Mouse (Mus musculus): ENCODE data around the gene Fry. TPM values are rescaled to one million over a fixed set of nuclear protein-coding genes. Genes with fewer than 3 reads are reported as not detected.

Gene Fry
- polyA plus RNA-seq, 1 experiment from 2014 or later, result 14.7 TPM

DNA sequence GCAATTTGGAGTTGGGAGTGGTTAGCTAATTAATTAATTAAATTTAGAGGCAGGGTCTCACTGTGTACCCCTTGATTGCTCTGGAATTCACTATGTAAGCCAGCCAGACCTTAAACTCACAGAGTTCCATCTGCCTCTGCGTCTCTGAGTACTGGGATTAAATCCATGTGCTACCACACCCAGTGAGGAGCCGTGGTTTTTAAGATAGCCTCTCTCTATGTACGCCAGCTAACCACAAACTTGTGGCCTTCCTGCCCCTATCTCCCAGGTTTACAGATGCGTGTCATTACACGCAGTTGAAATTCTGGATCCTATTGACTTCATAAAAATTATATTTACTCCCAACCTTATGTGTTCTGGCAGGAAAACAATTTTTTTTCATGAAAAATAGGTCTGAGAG is 43.5 kb downstream of the Fry start:
- H3K9me3 ChIP-seq, result no peaks in the 10 kb centered on the region
- DNase-seq (ENCODE audit: low spot score), result no peak
- no peak overlapping the region for H3K4me3 ChIP-seq
- no peaks in the 10 kb centered on the region for H3K36me3 ChIP-seq
- H3K27me3 ChIP-seq (ENCODE audit: insufficient read depth, poor library complexity, severe bottlenecking), result no peaks in the 10 kb centered on the region
- no peak overlapping the region for H3K27ac ChIP-seq
- 76% methylated on average over 5 of the region's 5 CpGs for WGBS
- no peaks in the 10 kb centered on the region for H3K4me1 ChIP-seq

DNA sequence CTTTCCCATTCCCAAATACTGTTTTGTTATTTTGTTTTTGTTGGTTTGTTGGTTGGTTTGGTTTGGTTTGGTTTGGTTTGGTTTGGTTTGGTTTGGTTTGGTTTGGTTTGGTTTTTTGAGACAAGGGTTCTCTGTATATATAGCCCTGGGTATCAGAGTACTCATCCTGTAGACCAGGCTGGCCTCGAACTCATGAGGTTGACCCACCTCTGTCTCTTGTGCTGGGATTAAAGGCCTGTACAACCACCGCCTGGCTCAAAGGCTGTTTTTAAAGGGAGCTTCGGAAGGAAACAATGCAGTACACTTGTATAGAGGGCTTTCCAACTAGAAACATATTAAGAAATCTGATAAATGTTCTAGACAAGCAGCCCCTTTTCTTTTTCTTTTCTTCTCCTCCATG is 46.2 kb downstream of the Fry start:
- Histone ChIP-seq H3K27me3 (ENCODE audit: insufficient read depth, poor library complexity, severe bottlenecking) (no peaks in the 10 kb centered on the region), H3K9me3 (no peaks in the 10 kb centered on the region), H3K4me3 (no peak overlapping the region), H3K4me1 (no peaks in the 10 kb centered on the region), H3K27ac (no peak overlapping the region), H3K36me3 (no peaks in the 10 kb centered on the region)
- 83% methylated on average over 3 of the region's 3 CpGs for WGBS
- no peak for DNase-seq (ENCODE audit: low spot score)

- peaks cover 5% of the 10 kb centered on the region for H3K4me1 ChIP-seq
- no peak overlapping the region for H3K4me3 ChIP-seq
- 78% methylated on average over 5 of the region's 5 CpGs for WGBS
- no peaks in the 10 kb centered on the region for H3K9me3 ChIP-seq
- no peak overlapping the region for H3K27ac ChIP-seq
- H3K27me3 ChIP-seq (ENCODE audit: insufficient read depth, poor library complexity, severe bottlenecking), result no peaks in the 10 kb centered on the region
- H3K36me3 ChIP-seq, result no peaks in the 10 kb centered on the region
- peak; percentile 48 for DNase-seq (ENCODE audit: low spot score)
Observed at GRCm38 (mm10) chr5:150166811-150167210, 48.4 kb downstream of the Fry start.

- Histone ChIP-seq H3K27ac (no peak overlapping the region), H3K9me3 (no peaks in the 10 kb centered on the region), H3K4me3 (no peak overlapping the region), H3K36me3 (no peaks in the 10 kb centered on the region), H3K4me1 (peaks cover 8% of the 10 kb centered on the region), H3K27me3 (ENCODE audit: insufficient read depth, poor library complexity, severe bottlenecking) (no peaks in the 10 kb centered on the region)
- WGBS, result 54% methylated on average over 2 of the region's 2 CpGs
- DNase-seq (ENCODE audit: low spot score), result no peak
Observed at GRCm38 (mm10) chr5:150167287-150167686, 48.8 kb downstream of the Fry start.

GRCm38 (mm10) chr5:150168712-150169111 is 50.3 kb downstream of the Fry start:
- Histone ChIP-seq H3K27ac (no peak overlapping the region), H3K36me3 (no peaks in the 10 kb centered on the region), H3K4me3 (no peak overlapping the region), H3K27me3 (ENCODE audit: insufficient read depth, poor library complexity, severe bottlenecking) (no peaks in the 10 kb centered on the region), H3K4me1 (peaks cover 8% of the 10 kb centered on the region), H3K9me3 (no peaks in the 10 kb centered on the region)
- DNase-seq (ENCODE audit: low spot score), result no peak
- 6% methylated on average over 9 of the region's 9 CpGs for WGBS

DNA sequence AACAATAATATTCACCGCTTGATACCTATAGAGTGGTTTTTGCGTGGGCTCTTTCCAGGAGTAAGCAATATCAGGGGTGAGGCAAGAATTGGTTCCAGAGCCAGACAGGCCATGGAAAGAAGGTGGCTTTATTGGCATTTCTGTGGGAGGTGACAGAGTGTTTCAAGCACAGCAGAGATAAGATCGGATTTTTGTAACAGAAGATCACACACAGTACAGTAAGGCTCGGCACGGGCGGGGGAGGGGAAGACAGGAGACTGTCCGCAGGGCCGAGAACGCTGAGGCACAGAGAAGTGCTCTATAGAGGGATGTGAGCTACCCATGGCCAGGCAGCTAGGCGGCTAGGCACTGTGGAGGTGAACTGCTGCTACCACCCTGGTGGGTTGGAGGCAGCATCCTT is 53.1 kb downstream of the Fry start:
- Histone ChIP-seq H3K9me3 (no peaks in the 10 kb centered on the region), H3K27ac (peak overlapping the region; percentile 62; the same call in 1 of the 2 replicates), H3K4me3 (0 out of 2 replicates have a peak overlapping the region, but pooled peaks have one; percentile 8), H3K4me1 (peaks cover 10% of the 10 kb centered on the region), H3K36me3 (no peaks in the 10 kb centered on the region), H3K27me3 (ENCODE audit: insufficient read depth, poor library complexity, severe bottlenecking) (no peaks in the 10 kb centered on the region)
- WGBS, result 35% methylated on average over 10 of the region's 10 CpGs
- no peak for DNase-seq (ENCODE audit: low spot score)

- H3K9me3 ChIP-seq, result no peaks in the 10 kb centered on the region
- H3K4me1 ChIP-seq, result peaks cover 11% of the 10 kb centered on the region
- H3K36me3 ChIP-seq, result no peaks in the 10 kb centered on the region
- no peaks in the 10 kb centered on the region for H3K27me3 ChIP-seq (ENCODE audit: insufficient read depth, poor library complexity, severe bottlenecking)
- no peak overlapping the region for H3K27ac ChIP-seq
- H3K4me3 ChIP-seq, result no peak overlapping the region
- DNase-seq (ENCODE audit: low spot score), result peak; percentile 35
- WGBS, result 82% methylated on average over 6 of the region's 6 CpGs
Observed at GRCm38 (mm10) chr5:150173869-150174268, 55.4 kb downstream of the Fry start.

- H3K4me3 ChIP-seq, result no peak overlapping the region
- H3K27ac ChIP-seq, result no peak overlapping the region
- no peaks in the 10 kb centered on the region for H3K36me3 ChIP-seq
- H3K4me1 ChIP-seq, result peaks cover 11% of the 10 kb centered on the region
- DNase-seq (ENCODE audit: low spot score), result peak; percentile 17
- no peaks in the 10 kb centered on the region for H3K9me3 ChIP-seq
- H3K27me3 ChIP-seq (ENCODE audit: insufficient read depth, poor library complexity, severe bottlenecking), result no peaks in the 10 kb centered on the region
Observed at GRCm38 (mm10) chr5:150174950-150175349, 56.5 kb downstream of the Fry start.

DNA sequence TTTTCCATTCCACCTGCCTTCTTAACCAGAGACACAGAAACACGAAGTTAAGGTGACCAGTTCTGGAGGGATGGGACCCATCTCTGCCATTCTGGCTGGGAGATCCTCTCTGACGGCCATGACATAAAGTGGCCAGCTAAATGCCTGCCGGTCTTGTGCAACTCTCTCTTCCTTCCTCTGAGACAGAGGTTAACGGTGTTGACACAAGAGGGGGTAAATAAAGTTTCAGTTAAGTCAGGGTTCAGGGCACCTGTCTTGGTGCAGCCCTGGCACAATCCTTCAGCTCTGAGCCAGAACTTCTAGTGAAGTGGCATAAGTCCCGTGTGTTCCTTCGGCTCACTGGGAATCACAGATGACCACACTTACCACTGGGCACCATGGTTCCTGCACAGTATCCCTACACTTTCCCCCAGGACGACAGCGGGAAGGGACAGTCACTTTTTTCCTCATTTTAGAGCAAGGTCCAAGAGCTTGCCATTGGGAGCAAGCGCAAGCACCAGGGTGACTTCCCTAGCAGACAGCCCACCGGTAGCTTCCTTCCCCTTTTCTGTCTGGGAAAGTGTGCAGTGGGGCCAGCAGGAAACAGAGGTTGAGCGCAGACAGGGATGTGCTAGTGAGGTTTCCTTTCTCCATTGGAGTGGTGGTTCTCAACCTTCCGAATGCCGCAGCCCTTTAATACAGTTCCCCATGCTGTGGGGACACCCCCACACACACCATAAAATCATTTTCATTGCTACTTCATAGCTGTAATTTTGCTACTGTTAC is 58.0 kb downstream of the Fry start:
- no peaks in the 10 kb centered on the region for H3K9me3 ChIP-seq
- no peaks in the 10 kb centered on the region for H3K36me3 ChIP-seq
- no peak overlapping the region for H3K27ac ChIP-seq
- no peak overlapping the region for H3K4me3 ChIP-seq
- 79% methylated on average over 13 of the region's 13 CpGs for WGBS
- DNase-seq (ENCODE audit: low spot score), result peak; percentile 41
- H3K4me1 ChIP-seq, result peaks cover 10% of the 10 kb centered on the region
- no peaks in the 10 kb centered on the region for H3K27me3 ChIP-seq (ENCODE audit: insufficient read depth, poor library complexity, severe bottlenecking)

- no peak for DNase-seq (ENCODE audit: low spot score)
- Histone ChIP-seq H3K4me3 (no peak overlapping the region), H3K4me1 (0 out of 2 replicates have a peak, but pooled peaks cover 3% of the 10 kb centered on the region), H3K9me3 (no peaks in the 10 kb centered on the region), H3K36me3 (no peaks in the 10 kb centered on the region), H3K27ac (no peak overlapping the region), H3K27me3 (ENCODE audit: insufficient read depth, poor library complexity, severe bottlenecking) (no peaks in the 10 kb centered on the region)
- 80% methylated on average over 1 of the region's 1 CpGs for WGBS
Observed at GRCm38 (mm10) chr5:150177757-150178156, 59.3 kb downstream of the Fry start.

GRCm38 (mm10) chr5:150178194-150178801 is 59.9 kb downstream of the Fry start:
- no peak overlapping the region for H3K27ac ChIP-seq
- H3K9me3 ChIP-seq, result no peaks in the 10 kb centered on the region
- H3K36me3 ChIP-seq, result no peaks in the 10 kb centered on the region
- DNase-seq (ENCODE audit: low spot score), result no peak
- WGBS, result 87% methylated on average over 1 of the region's 2 CpGs
- H3K4me1 ChIP-seq, result 0 out of 2 replicates have a peak, but pooled peaks cover 3% of the 10 kb centered on the region
- H3K27me3 ChIP-seq (ENCODE audit: insufficient read depth, poor library complexity, severe bottlenecking), result no peaks in the 10 kb centered on the region
- no peak overlapping the region for H3K4me3 ChIP-seq

- no peak overlapping the region for H3K4me3 ChIP-seq
- no peaks in the 10 kb centered on the region for H3K9me3 ChIP-seq
- WGBS, result 61% methylated on average over 1 of the region's 1 CpGs
- H3K27ac ChIP-seq, result no peak overlapping the region
- H3K4me1 ChIP-seq, result 0 out of 2 replicates have a peak, but pooled peaks cover 3% of the 10 kb centered on the region
- no peaks in the 10 kb centered on the region for H3K27me3 ChIP-seq (ENCODE audit: insufficient read depth, poor library complexity, severe bottlenecking)
- no peaks in the 10 kb centered on the region for H3K36me3 ChIP-seq
- peak; percentile 59 for DNase-seq (ENCODE audit: low spot score)
Observed at GRCm38 (mm10) chr5:150180985-150181607, 62.7 kb downstream of the Fry start.

DNA sequence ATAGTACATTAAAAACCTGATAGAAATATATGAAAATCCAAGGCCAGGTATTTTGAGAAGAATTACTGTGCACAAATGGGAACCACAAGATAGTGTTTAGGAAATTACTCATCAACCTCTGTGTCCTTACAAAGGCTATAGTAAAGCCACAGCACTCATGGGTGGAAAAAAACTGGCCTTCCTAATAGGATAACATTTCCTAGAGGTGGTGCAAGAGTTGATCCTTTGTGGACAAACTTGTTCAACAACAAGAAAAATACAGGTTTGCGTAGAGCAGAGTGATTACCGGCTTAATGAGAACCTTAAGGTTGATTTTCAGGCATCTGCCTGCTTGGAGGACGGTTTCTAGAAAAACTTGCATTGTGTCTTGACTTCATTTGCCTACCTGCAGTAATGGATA is 66.5 kb downstream of the Fry start:
- DNase-seq (ENCODE audit: low spot score), result no peak
- 88% methylated on average over 3 of the region's 3 CpGs for WGBS

More for the DNA sequence above, 66.5 kb downstream of the Fry start:
- H3K9me3 ChIP-seq, result no peaks in the 10 kb centered on the region
- no peak overlapping the region for H3K4me3 ChIP-seq
- H3K4me1 ChIP-seq, result no peaks in the 10 kb centered on the region
- no peak overlapping the region for H3K27ac ChIP-seq
- H3K27me3 ChIP-seq (ENCODE audit: insufficient read depth, poor library complexity, severe bottlenecking), result no peaks in the 10 kb centered on the region
- no peaks in the 10 kb centered on the region for H3K36me3 ChIP-seq

Data from heart, embryonic 10.5 days (tissue).